ENCODE assay signal across 8 mouse cellular contexts in the genomic region with DNA sequence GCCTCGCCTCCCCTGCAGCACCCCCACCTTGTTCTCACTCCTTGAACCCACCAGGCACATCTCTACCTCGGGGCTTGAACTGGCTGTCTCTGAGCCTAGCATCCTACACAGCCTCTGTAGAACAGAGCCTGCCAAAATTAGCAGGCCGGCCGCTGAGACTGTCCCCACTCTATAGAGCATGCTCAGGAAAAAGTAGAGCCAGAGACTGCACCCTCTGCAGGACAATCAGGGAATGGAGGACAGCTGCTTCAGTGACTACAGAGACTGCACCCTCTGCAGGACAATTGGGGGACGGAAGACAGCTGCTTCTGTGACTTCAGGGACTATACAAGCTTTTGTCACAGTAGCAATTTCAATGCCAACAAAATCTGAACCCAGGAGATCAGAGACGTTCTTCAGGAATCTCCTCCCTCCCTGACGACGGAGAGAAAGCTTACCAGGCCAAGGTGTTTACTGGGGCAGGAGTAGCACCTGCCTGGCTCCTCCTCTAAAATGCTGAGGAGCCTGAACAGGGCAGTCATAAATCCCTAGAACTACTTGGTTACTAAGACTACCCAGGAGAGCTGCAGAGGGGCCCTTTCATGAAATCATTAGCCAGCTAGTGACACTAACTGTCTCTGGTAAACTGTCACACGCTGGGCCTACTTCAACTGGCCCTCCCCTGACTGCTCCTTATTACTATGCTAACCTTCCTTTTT. TPM values are rescaled to one million over a fixed set of nuclear protein-coding genes. Genes with fewer than 3 reads are reported as not detected.
DNase-seq lines count a peak whose midpoint lies in the region; ATAC-seq lines count a peak whose summit lies in the region.

No protein-coding gene starts in this region.

- ATAC-seq in megakaryocyte progenitor cell, adult 5-6 weeks (replicated peaks; ENCODE audit: poor library complexity), result peak; percentile 98

- DNase-seq in T-cell, adult 2 months (ENCODE audit: low spot score), result peak; percentile 35
- DNase-seq in cerebellum, postnatal 4 days (ENCODE audit: low spot score in 2 of 2), result peak; percentile 78 to 90
- DNase-seq in gastrocnemius, adult 8-10 months (ENCODE audit: low spot score in 2 of 2), result peak; percentile 66 to 68
- peak; percentile 65 for DNase-seq in induced T-regulatory cell, adult 2 months (ENCODE audit: low read depth)
- peak; percentile 67 to 88 for DNase-seq in left cerebral cortex, adult 8-10 months (ENCODE audit: low spot score in 2 of 2)
- peak; percentile 85 for DNase-seq in right cerebral cortex, postnatal 14 days
- DNase-seq in c-Kit-positive CD71-positive TER-119-positive erythroid progenitor cells, embryonic 14.5 days (ENCODE audit: low spot score), result no peak

RNA-seq across cellular contexts. Expression of a gene that starts 33.0 kb away (rescaled TPM):
- not detected for total RNA-seq in gastrocnemius, adult 8-10 months (2022)
- total RNA-seq in left cerebral cortex, adult 8-10 months (2022), result 1 to 10 TPM in 1 of 4 experiments, under 1 TPM in 3; 0.35 to 1.4 (median 0.50) TPM
- not detected in 2 replicates for total RNA-seq in megakaryocyte progenitor cell, adult 5-6 weeks (2015)
- total RNA-seq in megakaryocyte progenitor cell, adult 5-6 weeks (2017), result not detected in 2 replicates

RNA-seq across cellular contexts. Expression of a gene that starts 58.7 kb away (rescaled TPM):
- total RNA-seq in gastrocnemius, adult 8-10 months (2022), result 100 to 1,000 TPM; 224 to 253 (median 227) TPM
- 100 to 1,000 TPM; 203 to 227 (median 213) TPM for total RNA-seq in left cerebral cortex, adult 8-10 months (2022)
- 27.6 and 32.4 TPM in 2 replicates for total RNA-seq in megakaryocyte progenitor cell, adult 5-6 weeks (2015)
- 46.4 and 57.5 TPM in 2 replicates for total RNA-seq in megakaryocyte progenitor cell, adult 5-6 weeks (2017)
